Mouse (Mus musculus): ENCODE data around the gene Foxp1.

- TF ChIP-seq CTCF (IDR thresholded peaks at IDR 0.05; ENCODE audit: low read depth) (no peak), EP300 (IDR thresholded peaks at IDR 0.05; ENCODE audit: low read depth) (no peak)
Observed at GRCm38 (mm10) chr6:99297535-99297934, 225.0 kb downstream of the Foxp1 start.
